Mouse (Mus musculus) common myeloid progenitor, adult 5-6 weeks (primary cell): ENCODE measurements around the gene Galntl5. TPM values are rescaled to one million over a fixed set of nuclear protein-coding genes. Genes with fewer than 3 reads are reported as not detected.

Experiments
- total RNA-seq: library from RNA; stranded (forward); fragments of 200-1000, 187-1606 nt; gene quantifications from 2 replicates; pipeline ENCODE4 v1.2.3, GENCODE M21; 2017

Galntl5 gene
- total RNA-seq, 1 experiment from 2014 or later = not detected

Other genes with a start within 250 kb of the Galntl5 start
- 17.6 and 26.3 TPM in 2 replicates for gene Prkag2, start 80.8 kb upstream of the Galntl5 start, total RNA-seq
- 14.7 and 21.3 TPM in 2 replicates for gene Galnt11, start 40.4 kb downstream of the Galntl5 start, total RNA-seq
- not detected in 2 replicates for gene E130116L18Rik, start 41.7 kb downstream of the Galntl5 start, total RNA-seq